Mouse (Mus musculus): ENCODE results near the gene Ddi2.

The Ddi2 gene

DNA sequence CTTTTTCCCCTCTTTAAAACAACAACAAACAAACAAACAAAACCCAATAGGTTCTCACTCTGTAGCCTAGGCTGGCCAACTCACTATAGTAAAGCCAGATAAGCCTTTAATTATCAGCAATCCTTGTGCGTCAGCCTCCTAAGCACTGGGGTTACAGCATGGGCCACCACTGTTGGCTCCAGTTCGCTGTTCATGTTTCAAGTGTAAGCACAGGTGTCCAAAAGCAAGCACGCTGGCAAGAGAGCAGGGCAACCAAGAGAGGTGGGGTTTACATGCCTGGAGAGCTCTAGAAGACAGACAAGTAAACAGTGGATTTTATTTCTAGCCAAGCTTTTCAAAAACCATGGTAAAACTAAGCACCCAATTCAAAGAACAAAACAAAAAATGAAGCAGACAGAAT, 37.1 kb downstream of the Ddi2 start:
- no peak for DNase-seq

DNA sequence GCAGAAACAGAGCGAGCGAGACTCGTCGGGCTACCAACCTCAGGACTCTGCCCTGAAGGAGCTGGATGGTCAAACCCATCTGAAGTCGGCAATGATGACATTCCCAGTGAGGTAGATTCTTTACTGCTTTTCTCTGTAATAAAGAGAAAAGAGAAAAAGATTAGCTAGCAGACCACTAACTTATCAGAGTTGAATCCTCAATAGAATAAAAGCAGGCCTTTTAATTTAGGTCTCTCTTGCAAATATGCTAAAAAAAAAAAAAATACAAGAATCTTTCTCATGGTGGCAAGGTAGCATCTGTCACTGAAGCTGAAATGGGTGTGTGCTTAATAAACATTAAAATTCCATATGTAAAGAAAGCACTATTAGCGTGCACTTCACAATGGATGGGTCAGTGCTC, 37.7 kb downstream of the Ddi2 start, which contains the start of gene Rsc1a1:
TSS of gene Rsc1a1 (minus strand) at position 101 of the 400 bp plus-strand sequence.
- no peak for DNase-seq

DNA sequence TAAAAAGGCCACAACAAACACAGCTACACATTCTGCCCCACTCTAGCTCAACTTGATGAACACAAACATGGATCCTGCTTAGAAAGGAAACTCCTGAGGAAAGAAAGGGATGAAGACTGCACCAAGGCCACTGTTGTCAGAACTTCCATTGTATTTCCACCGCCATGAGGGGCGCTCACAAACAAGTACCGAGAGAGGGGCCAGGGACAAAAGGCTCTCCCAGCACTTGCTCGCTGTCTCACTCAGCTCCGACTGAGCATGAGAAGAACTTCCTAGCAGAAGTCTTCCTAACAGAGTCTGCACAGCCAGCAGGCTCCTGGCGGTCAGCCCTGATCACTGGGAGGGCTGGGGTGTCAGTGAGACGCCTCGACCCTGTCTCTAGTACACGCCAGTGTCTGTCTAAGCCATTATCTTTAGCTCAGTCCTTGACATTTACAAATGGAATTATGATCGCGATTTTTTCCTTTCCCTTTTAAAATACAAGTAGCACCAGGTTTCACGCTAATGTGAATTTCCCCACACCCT, 40.5 kb downstream of the Ddi2 start:
- no peak for DNase-seq

DNA sequence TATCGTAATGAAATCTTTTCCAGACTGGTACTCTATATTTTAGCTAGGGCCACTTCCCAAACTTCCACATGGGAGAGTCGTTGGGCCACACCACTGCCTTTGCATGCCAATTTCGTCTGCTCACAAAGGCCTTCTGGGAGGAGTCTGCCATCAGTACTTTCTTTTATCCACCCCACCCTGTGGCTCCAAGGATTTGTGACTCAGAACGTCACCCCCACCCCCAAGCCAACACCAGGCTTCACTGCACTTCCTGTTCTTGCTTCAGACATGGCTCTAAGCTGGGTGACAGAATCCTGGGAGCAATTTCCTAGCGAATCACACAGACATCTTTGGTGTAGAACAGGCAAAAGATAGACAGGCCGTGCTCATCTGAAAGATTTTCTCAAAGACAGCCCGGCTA, 41.5 kb downstream of the Ddi2 start:
- no peak for DNase-seq

DNA sequence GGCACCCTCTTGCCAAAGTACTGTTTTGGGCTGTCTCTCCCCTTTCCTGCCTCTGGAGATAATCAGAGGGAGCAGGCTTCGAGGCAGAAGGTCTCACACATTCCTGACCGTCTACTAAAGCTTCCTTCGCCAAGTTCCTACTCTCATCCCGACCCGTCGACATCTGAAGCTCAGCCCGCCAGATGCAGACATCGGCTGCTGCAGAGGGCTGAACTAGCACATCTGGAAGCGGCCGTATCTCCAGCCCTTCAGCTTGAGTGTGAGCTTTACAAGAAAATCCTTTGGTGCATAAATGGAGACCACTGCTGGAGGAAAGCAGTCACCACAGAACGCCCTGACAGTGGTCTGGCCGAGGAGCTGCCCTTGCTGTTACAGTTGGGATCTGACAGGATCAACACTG, 42.3 kb downstream of the Ddi2 start:
- DNase-seq, result no peak

DNA sequence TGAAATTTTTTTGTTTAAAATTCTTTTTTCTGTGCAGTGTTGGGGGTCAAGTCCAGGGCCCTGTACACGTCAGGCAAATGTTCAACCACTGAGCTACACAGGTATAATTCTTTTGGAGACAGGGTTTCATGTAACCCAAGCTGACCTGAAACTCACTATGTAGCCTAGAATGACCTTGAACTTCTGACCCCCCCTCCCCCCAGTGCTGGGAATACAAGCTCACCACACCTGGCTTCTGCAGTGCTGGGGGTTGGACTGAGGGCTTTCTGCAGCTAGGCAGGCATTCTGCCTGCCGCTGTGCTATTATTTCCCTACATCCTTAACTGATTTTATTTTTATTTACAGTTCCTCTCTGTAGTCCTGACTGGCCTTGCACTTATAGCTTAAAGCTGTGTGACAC, 44.2 kb downstream of the Ddi2 start:
- no peak for DNase-seq

DNA sequence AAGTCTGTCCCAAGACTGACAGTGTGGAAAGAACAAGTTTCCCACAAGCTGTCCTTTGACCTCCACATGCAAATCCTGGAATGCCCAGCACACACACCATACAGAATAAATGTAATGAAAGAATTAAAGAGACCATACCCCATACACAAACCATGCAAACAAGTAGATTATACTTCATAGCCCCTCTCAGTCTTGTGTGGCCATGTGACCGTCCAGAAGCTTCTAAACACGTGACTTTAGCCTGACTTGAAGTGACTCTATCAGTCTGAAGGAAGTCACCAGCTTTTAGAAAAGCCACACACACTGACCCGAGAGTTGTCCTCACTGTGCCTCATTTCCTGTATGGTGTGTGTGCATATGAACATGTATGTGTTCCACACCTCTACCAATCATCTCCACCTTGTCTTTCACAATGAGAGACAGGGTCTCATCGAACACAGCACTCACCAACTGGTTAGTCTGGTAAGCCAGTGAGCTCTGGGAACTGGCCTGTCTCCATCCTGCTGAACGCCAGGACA, 46.7 kb downstream of the Ddi2 start:
- DNase-seq, result no peak

DNA sequence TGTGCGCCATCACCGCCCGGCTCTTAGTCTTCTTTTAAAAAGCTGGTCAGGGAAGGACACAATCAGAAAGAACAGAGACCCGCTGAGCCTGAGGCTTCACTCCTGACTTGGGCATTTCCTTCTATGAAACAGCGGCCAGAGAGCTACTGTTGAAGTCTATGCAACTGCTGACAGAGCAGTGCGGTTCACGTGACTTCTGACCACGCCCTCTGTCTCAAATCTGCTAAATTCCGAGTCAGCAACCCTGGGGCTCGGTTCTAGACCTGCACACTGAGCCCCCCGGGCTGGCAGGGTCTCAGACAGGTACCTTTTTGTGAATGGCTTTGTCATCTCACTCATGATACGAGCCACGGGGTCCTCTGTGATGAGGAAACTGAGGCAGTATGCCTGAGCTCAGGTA, 50.9 kb downstream of the Ddi2 start:
- DNase-seq, result no peak

DNA sequence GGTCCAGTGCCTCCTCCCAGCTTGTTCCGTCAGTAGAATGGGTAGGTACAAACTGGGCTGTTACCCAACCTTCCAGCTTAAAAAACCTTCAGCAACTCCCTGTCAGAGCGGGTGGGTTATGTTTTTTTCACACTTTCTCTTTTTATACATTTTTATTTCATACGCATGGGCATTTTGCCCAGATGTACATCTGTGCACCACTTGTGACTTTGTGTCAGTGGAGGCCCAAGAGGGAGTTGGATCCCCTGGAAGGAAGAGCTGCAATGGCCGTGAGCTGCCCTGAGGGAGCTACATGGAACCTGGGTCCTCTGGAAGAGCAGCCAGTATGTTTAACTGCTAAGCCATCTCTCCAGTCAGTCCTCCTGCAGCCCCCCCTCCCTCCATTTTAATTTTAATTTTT, 51.8 kb downstream of the Ddi2 start:
- DNase-seq, result no peak

DNA sequence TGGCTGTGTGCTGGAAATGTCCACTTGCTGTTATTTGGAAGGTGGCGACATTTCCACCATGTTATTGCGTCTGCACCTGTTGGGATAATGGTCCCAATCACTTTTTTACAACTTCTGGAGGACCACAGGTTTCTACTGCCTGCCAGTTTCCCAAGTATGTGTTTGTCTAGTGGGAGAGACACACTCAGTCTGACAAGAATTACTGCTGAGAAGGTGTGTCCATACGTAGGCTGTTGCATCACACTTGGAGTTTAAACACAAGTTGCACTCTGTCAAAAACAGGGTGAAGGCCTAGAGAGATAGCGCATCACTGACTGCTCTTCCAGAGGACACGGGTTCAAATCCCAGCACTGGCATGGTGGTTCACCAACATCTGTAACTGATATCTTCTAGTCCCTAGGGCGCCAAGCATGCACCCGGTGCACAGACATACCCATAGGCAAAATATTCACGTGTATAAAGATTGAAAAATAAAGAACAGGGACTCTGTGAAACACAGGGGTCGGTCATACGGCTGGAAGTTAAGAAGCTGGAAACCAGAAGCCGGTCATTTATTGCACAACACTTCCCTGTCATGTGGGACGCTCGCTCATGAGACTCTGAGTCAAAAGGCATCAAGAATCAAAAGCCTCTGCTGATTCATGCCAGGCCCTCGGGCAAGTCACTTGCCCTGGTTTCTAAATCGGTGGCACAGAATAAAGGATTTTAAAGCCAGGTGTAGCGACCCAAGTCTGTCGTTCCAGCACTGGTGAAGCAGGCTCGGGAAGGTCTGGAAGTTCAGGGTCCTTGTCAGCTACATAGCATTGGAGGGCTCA, 53.1 kb downstream of the Ddi2 start:
- DNase-seq, result no peak

DNA sequence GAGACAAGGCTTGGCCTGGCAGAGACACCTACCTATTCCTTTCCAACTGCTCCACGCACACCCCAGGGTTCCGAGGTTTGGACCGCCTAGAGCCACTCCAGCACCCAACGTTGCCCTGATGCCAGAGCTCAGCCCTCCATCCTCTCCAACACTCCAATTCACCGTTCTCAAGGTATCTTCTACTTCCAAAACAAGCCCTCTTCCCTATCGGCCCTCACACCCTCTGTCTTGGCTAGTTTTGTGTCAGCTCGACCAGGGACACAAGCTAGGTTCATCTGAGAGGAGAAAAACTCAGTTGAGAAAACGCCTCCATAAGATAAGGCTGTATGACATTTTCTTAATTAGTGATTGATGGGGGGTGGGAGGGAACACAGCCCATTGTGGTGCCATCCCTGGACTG, 58.4 kb downstream of the Ddi2 start, which contains the start of gene Plekhm2:
TSS of gene Plekhm2 (minus strand) at position 101 of the 400 bp plus-strand sequence.
- no peak for DNase-seq

DNA sequence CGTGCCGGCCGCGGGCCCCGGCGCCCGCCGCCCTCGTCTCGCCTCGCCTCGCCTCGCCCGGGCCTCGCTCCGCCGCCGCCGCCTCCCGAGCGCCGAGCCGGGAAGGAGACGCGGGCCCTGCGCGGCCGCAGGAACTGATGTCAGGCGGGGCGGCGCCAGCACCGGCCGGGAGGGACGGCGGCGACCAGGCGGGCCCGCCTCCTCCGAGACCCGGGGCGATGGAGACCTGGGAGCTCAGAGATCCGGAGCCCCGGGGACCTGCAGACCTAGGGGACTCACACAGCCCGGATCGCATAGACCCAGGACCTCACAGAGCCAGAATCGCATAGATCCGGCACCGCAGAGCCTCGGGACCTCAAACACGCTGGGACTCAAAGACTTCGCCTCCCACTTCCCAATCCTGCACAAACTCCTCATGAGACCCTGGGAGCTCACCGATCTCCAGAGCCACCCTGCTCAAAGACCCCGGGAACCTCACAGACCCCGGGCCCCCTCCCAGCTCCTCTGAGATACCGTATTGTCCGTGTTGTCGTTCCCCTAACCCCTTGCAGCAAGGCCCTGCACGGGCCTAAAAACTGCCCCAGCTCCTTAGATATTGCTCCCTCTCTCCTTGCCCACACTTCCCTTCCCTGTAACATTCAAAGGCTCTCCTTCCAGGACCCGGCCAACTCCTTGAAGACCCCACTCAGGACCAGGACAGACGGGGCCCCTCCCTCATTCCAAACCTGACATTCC, 59.0 kb downstream of the Ddi2 start:
- peak; percentile 72 for DNase-seq

DNA sequence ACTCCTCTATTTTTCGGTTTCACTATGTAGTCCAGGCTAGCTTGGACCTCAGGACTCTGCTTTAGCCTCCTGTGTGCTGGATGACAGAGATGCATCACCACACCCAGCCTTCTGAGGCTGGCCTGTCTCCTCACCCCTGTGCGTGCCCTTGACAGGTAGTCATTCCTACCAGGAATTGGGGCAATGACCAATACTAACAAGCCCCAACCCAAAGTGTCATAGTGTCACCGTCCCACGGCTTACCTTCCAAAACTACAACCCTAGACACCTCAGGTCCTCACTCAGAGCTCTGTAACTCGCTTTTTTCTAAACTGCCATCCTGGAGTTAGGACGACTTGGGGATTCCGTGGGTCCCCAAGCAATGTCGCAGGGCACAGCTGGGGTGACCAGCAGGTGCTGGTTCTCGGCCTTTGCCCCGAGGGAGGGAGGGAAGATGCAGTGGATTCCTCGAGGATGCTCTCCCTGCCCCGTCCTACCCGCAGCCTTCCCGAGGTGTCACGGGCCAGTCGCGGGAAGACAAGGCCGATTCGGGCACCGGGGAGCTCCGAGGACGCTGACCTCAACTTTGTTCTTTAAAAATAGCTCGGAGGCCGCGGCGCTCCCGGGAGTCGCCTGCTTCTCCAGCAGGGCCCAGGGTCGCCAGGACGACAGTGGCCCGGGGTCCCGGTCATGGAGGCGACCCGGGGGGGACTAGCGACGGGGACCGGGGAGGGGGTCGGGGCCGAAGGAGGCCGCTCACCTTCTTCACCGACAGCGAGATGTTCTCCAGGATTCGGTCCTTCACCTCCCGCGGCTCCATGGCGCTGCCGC, 59.9 kb downstream of the Ddi2 start:
- no peak for DNase-seq

DNA sequence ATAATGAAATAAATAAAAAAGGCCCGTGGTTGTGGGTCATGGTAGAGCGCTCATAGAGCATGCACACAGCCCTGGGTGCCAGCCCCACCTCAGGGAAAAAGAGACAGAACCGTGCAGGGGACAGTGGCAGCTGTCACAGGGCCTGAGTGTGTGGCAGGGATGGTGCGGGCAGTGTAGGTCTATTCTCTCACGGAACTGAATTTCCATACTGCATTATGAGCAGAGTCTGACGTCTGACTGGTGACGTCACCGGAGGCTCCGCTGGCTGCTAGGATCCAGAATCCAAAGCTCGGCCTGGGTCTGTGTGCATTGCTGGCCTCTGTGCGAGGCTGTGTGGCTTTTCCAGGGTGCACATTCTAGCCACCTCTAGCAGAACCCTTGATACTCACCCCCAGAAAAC, 62.3 kb downstream of the Ddi2 start:
- no peak for DNase-seq

DNA sequence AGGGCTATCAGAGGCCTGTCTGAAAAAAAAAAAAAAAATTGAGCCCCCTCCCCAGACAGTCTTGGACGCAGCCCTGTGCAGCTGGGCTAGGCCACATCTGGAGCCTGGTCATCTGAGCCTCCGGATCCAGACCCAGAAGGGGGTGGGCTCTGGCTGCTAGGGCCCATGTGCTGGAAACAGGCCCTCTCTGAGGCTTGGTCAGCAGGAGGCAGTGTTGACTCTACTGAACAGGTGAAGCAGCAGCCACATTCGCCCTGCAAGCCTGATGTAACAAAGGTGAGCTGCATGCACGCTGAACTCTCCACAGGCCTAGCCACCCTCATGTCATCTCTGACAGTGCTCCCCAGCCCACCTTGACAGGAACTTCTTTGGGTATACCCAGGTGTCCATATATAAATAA, 63.5 kb downstream of the Ddi2 start:
- no peak for DNase-seq

DNA sequence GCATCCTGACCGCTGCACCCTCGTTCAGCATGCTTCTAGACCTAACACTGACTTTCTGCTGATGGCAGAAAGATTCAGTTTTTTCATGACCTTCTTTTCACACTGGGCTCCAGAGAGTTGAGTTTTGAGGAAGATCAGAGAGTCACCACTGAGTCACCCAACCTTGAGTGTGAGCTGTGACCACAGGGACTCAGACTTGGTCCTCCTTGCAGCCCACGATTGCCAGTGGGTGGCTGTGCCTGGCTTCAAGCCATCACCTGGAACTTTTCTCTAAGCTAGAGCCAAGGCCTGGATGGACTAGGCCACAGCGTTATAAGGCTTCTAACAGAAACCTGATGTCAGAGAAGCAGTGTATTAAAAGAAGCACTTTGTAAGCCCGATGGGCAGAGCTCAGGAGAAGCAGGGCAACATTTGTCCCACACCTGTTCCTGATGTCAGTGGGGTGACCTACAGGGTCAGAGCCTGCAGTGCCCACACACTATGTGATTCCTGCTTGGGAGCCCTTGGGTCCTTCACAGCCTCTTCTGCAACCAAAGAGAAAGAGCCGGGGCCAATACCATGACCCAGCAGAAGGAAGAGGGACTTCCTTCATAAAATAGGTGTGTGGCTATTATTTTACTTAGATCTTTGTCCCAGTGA, 64.3 kb downstream of the Ddi2 start:
- DNase-seq, result no peak

DNA sequence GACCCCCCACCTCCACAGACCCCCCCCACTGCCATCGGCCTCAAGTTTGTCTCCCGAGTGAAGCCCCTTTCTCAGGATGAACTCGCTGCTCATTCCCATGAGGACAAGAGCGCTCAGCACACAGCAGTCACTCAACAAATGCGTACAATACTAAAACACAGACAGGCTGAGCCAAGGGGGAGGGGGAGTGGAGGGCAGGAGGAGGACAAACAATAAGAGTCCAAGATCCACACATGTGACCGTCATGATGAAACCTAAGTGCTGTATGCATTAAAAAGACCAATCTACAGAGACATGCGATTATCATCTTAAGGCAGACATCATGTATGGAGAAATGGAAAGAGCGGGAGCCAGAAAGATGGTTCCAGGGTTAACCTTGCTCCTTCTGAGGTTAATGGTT, 66.3 kb downstream of the Ddi2 start:
- DNase-seq, result no peak

DNA sequence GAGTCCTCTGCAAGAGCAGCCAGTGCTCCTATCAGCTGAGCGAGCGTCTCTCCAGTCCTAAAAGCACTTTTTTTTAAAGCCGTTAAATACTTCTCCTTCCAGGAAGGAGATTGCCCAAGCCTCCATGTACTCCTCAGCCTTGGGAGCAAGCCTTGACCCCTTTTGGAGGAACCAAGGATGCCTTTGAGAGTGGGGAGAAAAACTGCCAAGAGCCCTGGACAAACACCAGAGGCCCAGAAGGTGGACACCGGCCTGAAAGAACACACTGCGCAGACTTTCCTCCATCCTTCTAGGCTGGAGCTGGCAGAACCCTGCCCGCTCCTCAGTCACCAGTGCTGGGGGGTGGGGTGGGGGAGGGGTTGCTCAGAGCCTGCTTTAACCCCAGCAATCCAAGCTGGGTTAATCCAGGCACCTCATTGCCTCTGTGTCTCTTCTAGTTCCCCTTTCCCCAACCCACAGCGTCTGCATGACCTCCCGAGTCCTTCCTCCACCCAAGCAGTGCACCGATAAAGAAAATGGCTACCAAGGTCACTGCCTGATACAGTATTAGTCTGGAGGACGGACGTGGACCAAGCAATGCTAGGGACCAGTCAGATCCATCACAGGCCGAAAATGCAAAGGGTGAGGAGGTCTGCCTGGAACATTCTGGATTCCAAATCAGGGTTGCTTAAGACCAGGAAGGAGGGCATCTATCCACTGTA, 67.2 kb downstream of the Ddi2 start:
- DNase-seq, result no peak

DNA sequence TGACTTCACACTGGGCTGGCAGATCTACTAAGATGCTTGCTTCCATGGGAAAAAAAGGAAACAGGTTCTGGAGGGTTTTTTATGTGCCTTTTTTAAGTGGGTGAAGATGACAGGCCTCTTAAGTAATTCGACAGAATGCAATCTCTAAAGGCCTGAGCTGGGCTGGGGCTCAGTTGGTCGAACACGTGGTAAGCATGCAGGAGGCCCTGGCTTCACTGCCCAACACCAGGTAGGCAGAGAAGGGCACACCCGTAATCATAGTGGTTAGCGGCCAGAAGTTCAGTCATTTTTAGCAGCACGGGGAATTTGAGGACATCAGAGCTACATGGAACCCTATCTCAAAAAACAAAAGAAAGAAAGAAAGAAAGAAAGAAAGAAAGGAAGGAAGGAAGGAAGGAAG, 68.7 kb downstream of the Ddi2 start:
- no peak for DNase-seq

DNA sequence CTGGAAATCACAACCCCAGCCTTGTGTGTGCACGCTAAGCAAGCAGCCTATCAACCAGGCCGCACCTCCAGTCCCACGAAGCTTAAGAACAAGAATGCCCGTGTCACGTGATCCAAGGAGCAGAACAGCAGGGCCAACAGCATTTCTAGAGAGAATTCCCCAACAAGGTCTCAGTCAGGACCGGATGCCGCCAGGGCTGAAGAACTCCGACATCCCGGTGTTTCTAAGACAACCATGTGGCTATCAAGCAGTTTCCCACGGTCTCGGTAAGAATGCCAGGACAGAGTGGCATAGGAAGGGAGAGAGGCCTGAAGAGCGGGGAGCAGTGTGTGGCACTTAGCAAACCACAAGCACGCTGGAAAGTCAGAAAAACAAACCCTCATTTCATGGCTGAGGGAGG, 69.4 kb downstream of the Ddi2 start:
- no peak for DNase-seq

DNA sequence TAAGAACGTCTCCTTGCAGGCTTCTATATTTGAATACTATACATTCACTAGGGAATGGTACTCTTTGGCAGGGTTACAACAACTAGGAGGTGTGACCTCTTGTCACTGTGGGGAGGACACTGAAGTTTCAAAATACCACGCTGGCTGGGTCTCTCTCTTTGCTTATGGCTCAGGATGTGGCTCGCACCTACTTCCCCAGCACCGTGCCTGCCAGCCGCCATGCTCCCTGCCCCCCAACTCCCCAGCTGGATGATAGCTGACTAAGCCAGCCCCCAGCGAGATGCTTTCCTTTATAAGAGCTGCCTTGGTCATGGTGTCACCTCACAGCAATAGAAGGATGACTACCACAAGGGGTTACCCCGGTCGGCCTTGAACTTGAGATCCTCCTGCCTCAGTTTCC, 70.2 kb downstream of the Ddi2 start:
- no peak for DNase-seq

DNA sequence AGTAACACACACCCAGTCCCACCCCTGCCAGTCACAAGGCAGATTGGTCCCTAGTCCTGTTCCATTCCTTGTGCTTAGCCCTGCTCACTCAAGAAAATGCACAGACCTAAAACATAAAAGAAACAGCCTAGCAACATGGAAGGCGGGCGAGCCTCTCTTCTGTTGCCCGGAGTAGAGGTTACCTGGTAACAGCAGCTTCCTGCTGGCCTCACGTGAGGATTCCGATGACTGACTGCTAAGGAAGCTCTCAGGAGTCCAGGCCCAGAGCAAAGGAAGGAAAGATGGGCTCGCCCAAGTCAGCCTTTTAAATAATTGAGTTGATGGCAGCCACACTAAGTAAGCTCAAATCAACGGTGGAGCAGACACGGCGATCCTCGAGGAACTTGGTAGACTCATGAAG, 71.3 kb downstream of the Ddi2 start:
- no peak for DNase-seq
